Mouse (Mus musculus) retina, adult 2 months (tissue): ENCODE results near the gene Vps13d.

Experiments used
- DNase-seq: peaks from one replicate; pipeline ENCODE4 v3.0.0-alpha.2; 2012; ENCODE audit warnings: low read depth, low spot score

Gene Vps13d

GRCm38 (mm10) chr4:145079324-145079723, 115.5 kb downstream of the Vps13d start:
- no peak for DNase-seq

- DNase-seq = no peak
These were observed 120.5 kb downstream of the Vps13d start for GRCm38 (mm10) chr4:145074276-145074675.

- DNase-seq = no peak
These were observed 121.1 kb downstream of the Vps13d start for GRCm38 (mm10) chr4:145073728-145074127.

- DNase-seq = no peak
These were observed 122.9 kb downstream of the Vps13d start for GRCm38 (mm10) chr4:145071942-145072341.

- DNase-seq = no peak
These were observed 127.7 kb downstream of the Vps13d start for GRCm38 (mm10) chr4:145067019-145067680.

GRCm38 (mm10) chr4:145066336-145067018, 128.3 kb downstream of the Vps13d start:
- DNase-seq = no peak

GRCm38 (mm10) chr4:145058749-145059442, 135.9 kb downstream of the Vps13d start:
- no peak for DNase-seq

- DNase-seq = no peak
These were observed 138.5 kb downstream of the Vps13d start for GRCm38 (mm10) chr4:145056346-145056745.

- DNase-seq = no peak
These were observed 139.0 kb downstream of the Vps13d start for GRCm38 (mm10) chr4:145055792-145056191.

GRCm38 (mm10) chr4:145054369-145054768, 140.4 kb downstream of the Vps13d start:
- no peak for DNase-seq

GRCm38 (mm10) chr4:145052697-145053096, 142.1 kb downstream of the Vps13d start:
- no peak for DNase-seq

GRCm38 (mm10) chr4:145052282-145052681, 142.5 kb downstream of the Vps13d start:
- DNase-seq = no peak

- DNase-seq = no peak
These were observed 143.4 kb downstream of the Vps13d start for GRCm38 (mm10) chr4:145051209-145051969.

- DNase-seq = no peak
These were observed 144.1 kb downstream of the Vps13d start for GRCm38 (mm10) chr4:145050518-145051208.

GRCm38 (mm10) chr4:145047964-145048363, 146.8 kb downstream of the Vps13d start:
- no peak for DNase-seq

- DNase-seq = no peak
These were observed 148.8 kb downstream of the Vps13d start for GRCm38 (mm10) chr4:145046032-145046401.

- no peak for DNase-seq
These were observed 149.3 kb downstream of the Vps13d start for GRCm38 (mm10) chr4:145045312-145046031.

GRCm38 (mm10) chr4:145041223-145041870, 153.5 kb downstream of the Vps13d start:
- DNase-seq = no peak

GRCm38 (mm10) chr4:145037631-145038416, 157.0 kb downstream of the Vps13d start:
- no peak for DNase-seq
